Mouse (Mus musculus) layer of hippocampus, adult 8-10 months (tissue): ENCODE data around the gene Mpig6b. TPM values are rescaled to one million over a fixed set of nuclear protein-coding genes. Genes with fewer than 3 reads are reported as not detected.

Experiments used
- DNase-seq, 2 experiments: peaks; one replicate each; pipeline ENCODE4 v3.0.0; 2022; ENCODE audit warnings: low spot score in 2 of 2
- total RNA-seq, 4 experiments: library from RNA; stranded (reverse); gene quantifications; 2 replicates each; pipeline ENCODE4 v1.2.4; 2022

Mpig6b gene
- total RNA-seq, 4 experiments from 2014 or later: 0.48 TPM; not detected in 3

DNA sequence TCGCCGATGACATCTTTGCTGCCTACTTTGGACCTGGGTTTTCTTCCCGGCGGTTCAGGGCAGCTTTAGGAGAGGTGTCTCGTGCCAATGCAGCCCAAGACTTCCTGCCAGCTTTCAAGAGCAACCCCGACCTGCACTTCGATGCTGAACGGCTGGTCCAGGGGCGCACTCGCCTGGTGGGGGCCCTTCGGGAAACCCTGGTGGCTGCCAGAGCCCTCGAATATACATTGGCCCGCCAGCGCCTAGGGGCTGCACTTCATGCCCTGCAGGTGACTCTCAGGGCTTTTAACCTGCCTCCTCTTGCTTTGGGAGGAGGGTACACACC is 48.3 kb downstream of the Mpig6b start:
- DNase-seq: no peak

DNA sequence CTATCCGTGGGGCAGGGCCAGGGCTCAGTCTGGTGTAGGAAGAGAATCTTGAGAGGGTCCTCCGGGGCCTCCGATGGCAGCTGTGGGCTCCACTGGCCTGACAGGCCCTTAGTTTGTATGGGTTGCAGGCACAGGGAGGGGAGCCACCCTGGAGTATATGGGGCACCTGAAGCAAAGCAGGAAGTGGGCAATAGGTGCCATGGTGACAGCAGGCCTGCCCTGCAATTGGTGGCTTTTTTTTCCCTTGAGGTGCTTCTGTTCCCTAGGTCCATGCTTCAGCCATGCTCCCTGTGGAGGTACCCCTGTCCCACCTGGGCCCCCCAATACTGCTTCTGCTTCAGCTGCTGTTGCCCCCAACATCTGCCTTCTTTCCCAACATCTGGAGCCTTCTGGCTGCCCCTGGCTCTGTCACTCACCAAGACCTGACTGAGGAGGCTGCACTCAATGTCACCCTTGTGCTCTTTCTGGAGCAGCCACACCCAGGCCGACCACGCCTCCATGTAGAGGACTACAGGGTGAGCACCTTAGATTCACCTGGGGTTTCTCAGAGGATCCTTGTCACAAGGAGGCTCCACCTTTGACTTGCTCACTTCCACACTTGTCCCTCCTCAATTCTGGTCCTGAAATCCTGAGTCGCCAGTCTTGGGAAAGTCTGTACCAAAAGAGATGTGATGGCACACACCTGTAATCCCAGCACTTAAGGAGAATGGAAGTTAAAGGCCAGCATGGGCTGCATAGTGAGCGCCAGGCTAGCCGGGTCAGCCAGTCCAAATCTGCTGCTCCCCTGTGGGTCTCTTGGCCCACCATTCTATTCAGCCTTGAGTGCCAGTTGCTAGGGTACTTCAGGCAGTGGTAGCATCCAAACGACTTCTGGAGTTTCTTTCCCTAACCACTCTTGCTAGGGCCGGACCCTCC is 48.9 kb downstream of the Mpig6b start:
- no peak for DNase-seq

DNA sequence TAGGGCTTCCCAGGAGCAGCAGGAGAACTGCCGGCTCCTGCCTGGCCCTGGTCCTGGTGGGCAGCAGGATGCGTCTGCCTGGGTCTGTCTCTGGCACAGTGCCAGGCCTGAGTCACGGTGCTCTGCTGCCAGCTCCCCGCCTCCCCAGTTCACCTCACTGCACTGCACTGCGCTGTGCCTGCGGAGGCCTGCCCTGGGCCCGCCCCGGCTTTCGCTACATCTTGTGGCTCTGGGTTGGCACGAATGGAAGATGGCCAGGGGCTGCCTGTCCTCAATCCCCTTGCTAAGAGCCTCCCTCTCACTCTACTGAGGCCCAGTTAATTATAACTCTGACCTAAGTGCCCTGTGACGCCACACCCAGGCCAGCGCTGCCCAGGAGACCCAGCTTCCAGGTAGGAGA is 49.6 kb downstream of the Mpig6b start, which contains the start of gene Vwa7:
Gene Vwa7, plus strand, starts transcription at position 204 of the 400 bp plus-strand sequence.
- DNase-seq: no peak

DNA sequence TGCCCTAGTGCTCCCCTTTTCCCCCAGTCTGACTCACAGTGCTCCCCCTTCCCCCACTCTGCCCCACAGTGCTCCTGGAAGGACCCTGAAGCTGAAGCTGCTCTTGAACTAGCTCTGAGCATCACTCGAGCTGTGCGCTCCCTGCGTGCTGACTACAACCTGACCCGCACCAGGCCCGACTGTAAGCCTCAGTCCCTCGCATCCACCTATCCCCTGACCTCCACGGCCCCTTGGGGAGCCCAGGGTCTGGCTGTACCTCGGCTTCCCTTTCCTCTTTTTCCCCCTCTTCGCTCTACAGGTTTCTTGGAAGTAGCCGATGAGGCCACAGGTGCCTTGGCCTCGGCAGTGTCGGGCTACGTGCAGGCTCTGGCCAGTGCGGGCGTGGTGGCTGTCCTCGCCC is 50.7 kb downstream of the Mpig6b start:
- no peak for DNase-seq

DNA sequence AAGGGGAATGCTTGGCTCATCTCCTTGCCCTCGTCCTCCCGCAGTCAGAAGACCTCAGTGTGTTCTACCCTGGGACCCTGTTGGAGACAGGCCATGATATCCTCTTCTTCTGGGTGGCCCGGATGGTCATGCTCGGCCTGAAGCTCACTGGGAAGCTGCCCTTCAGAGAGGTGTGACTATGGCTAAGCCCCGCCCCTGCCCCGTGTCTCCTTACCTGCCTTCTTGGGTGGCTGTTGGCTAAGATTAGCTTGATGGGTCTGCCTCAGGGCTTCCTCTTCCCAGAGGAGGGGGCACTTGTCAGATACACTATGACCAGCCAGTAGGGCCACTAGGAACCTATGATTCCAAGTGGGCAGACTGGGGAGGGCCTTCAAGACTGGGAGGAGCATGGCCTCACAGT is 52.8 kb downstream of the Mpig6b start:
- no peak for DNase-seq

Other genes with a start within 250 kb of the Mpig6b start
- 10 to 100 TPM; 52.3 to 70.3 (median 58.1) TPM for gene Stk19, start 229.2 kb downstream of the Mpig6b start, total RNA-seq
- gene Dxo, start 229.2 kb downstream of the Mpig6b start, total RNA-seq: 10 to 100 TPM; 33.0 to 42.4 (median 34.4) TPM
- gene Skiv2l, start 216.0 kb downstream of the Mpig6b start, total RNA-seq: 10 to 100 TPM; 67.1 to 77.5 (median 71.5) TPM
- gene Nelfe, start 215.8 kb downstream of the Mpig6b start, total RNA-seq: 10 to 100 TPM; 33.2 to 41.3 (median 40.8) TPM
- under 1 TPM; 0.17 to 0.31 (median 0.18) TPM for gene Cfb, start 203.7 kb downstream of the Mpig6b start, total RNA-seq
- 10 to 100 TPM in 2 of 4 experiments, 1 to 10 TPM in 2; 8.3 to 10.2 (median 9.3) TPM for gene Zbtb12, start 186.7 kb downstream of the Mpig6b start, total RNA-seq
- not detected for gene Gm20547, start 184.1 kb downstream of the Mpig6b start, total RNA-seq
- gene C2, start 167.9 kb downstream of the Mpig6b start, total RNA-seq: 1 to 10 TPM; 3.1 to 4.4 (median 4.3) TPM
- 100 to 1,000 TPM; 186 to 199 (median 189) TPM for gene Ehmt2, start 167.7 kb downstream of the Mpig6b start, total RNA-seq
- gene Slc44a4, start 151.7 kb downstream of the Mpig6b start, total RNA-seq: under 1 TPM; 0.14 to 0.41 (median 0.34) TPM
- gene Neu1, start 134.9 kb downstream of the Mpig6b start, total RNA-seq: 10 to 100 TPM; 38.3 to 46.8 (median 41.7) TPM
- gene Hspa1b, start 106.9 kb downstream of the Mpig6b start, total RNA-seq: 10 to 100 TPM; 13.2 to 31.7 (median 24.2) TPM
- not detected for gene Gm20481, start 96.3 kb downstream of the Mpig6b start, total RNA-seq
- 10 to 100 TPM; 14.3 to 24.2 (median 19.4) TPM for gene Hspa1a, start 94.0 kb downstream of the Mpig6b start, total RNA-seq
- gene Hspa1l, start 93.5 kb downstream of the Mpig6b start, total RNA-seq: under 1 TPM; 0.23 to 0.45 (median 0.31) TPM
- gene Lsm2, start 84.3 kb downstream of the Mpig6b start, total RNA-seq: 10 to 100 TPM; 13.1 to 19.1 (median 16.9) TPM
- gene Vars, start 65.2 kb downstream of the Mpig6b start, total RNA-seq: 10 to 100 TPM; 49.9 to 58.8 (median 51.3) TPM
- gene Vwa7, start 49.6 kb downstream of the Mpig6b start, total RNA-seq: under 1 TPM; 0.14 to 0.90 (median 0.56) TPM
- under 1 TPM in 2 of 4 experiments, not detected in 2; 0.76 to 0.95 TPM for gene Sapcd1, start 38.2 kb downstream of the Mpig6b start, total RNA-seq
- 1 to 10 TPM; 1.1 to 2.1 (median 1.4) TPM for gene Msh5, start 19.4 kb downstream of the Mpig6b start, total RNA-seq
- 10 to 100 TPM in 2 of 4 experiments, 1 to 10 TPM in 2; 9.2 to 27.8 (median 15.9) TPM for gene Clic1, start 16.2 kb downstream of the Mpig6b start, total RNA-seq
- 10 to 100 TPM in 3 of 4 experiments, 1 to 10 TPM in 1; 8.8 to 20.3 (median 14.9) TPM for gene Ddah2, start 7.1 kb downstream of the Mpig6b start, total RNA-seq
- not detected for gene Ly6g6c, start 796 bp downstream of the Mpig6b start, total RNA-seq
- gene Ly6g6e, start 10.7 kb upstream of the Mpig6b start, total RNA-seq: 1 to 10 TPM; 4.6 to 7.1 (median 5.6) TPM
- 1 to 10 TPM; 1.4 to 2.9 (median 2.2) TPM for gene Ly6g6d, start 11.9 kb upstream of the Mpig6b start, total RNA-seq
- 1 to 10 TPM in 1 of 4 experiments, under 1 TPM in 2, not detected in 1; 0.41 to 1.0 (median 0.89) TPM for gene Ly6g6f, start 19.4 kb upstream of the Mpig6b start, total RNA-seq
- gene Abhd16a, start 23.1 kb upstream of the Mpig6b start, total RNA-seq: 100 to 1,000 TPM in 3 of 4 experiments, 10 to 100 TPM in 1; 96.2 to 115 (median 106) TPM
- not detected for gene Ly6g5c, start 42.1 kb upstream of the Mpig6b start, total RNA-seq
- gene Ly6g5b, start 49.2 kb upstream of the Mpig6b start, total RNA-seq: under 1 TPM; 0.27 to 0.83 (median 0.63) TPM
- gene Gpank1, start 55.3 kb upstream of the Mpig6b start, total RNA-seq: 10 to 100 TPM; 17.6 to 19.2 (median 18.0) TPM
- 100 to 1,000 TPM; 176 to 194 (median 189) TPM for gene Csnk2b, start 55.9 kb upstream of the Mpig6b start, total RNA-seq
- gene D17H6S53E, start 60.2 kb upstream of the Mpig6b start, total RNA-seq: 10 to 100 TPM; 27.6 to 31.6 (median 30.9) TPM
- not detected for gene Apom, start 65.9 kb upstream of the Mpig6b start, total RNA-seq
- 100 to 1,000 TPM; 291 to 311 (median 298) TPM for gene Bag6, start 69.0 kb upstream of the Mpig6b start, total RNA-seq
- gene Prrc2a, start 98.7 kb upstream of the Mpig6b start, total RNA-seq: 100 to 1,000 TPM; 302 to 328 (median 308) TPM
- 10 to 100 TPM in 2 of 4 experiments, 1 to 10 TPM in 2; 6.3 to 45.4 (median 25.7) TPM for gene Aif1, start 109.9 kb upstream of the Mpig6b start, total RNA-seq
- gene Lst1, start 122.3 kb upstream of the Mpig6b start, total RNA-seq: 10 to 100 TPM in 1 of 4 experiments, 1 to 10 TPM in 3; 5.0 to 13.2 (median 7.1) TPM
- 1 to 10 TPM in 1 of 4 experiments, under 1 TPM in 3; 0.53 to 1.4 (median 0.71) TPM for gene Ltb, start 128.3 kb upstream of the Mpig6b start, total RNA-seq
- under 1 TPM in 1 of 4 experiments, not detected in 3; 0.29 TPM for gene Tnf, start 135.8 kb upstream of the Mpig6b start, total RNA-seq
- under 1 TPM; 0.32 to 0.89 (median 0.67) TPM for gene Lta, start 139.2 kb upstream of the Mpig6b start, total RNA-seq
- gene Gm16181, start 154.7 kb upstream of the Mpig6b start, total RNA-seq: not detected
- 100 to 1,000 TPM; 592 to 630 (median 612) TPM for gene Atp6v1g2, start 167.5 kb upstream of the Mpig6b start, total RNA-seq
- gene Nfkbil1, start 169.6 kb upstream of the Mpig6b start, total RNA-seq: 10 to 100 TPM; 12.9 to 16.4 (median 14.9) TPM
- gene Ddx39b, start 175.6 kb upstream of the Mpig6b start, total RNA-seq: 100 to 1,000 TPM; 216 to 231 (median 222) TPM
- 100 to 1,000 TPM in 2 of 4 experiments, 10 to 100 TPM in 2; 23.2 to 135 (median 64.4) TPM for gene H2-D1, start 196.5 kb upstream of the Mpig6b start, total RNA-seq